Comparison of ENCODE assay signal across 9 mouse cellular contexts in genomic region chr15:94409832-94410231, GRCm38 (mm10). TPM values are rescaled to one million over a fixed set of nuclear protein-coding genes. Genes with fewer than 3 reads are reported as not detected.
A peak's percentile ranks its signal among the peaks of the same experiment; 100 is the strongest.
DNase-seq lines count a peak whose midpoint lies in the region; ATAC-seq lines count a peak whose summit lies in the region.
"Had no signal": no experiment of that assay in that cellular context is flagged by ENCODE, and none has a peak within 500 bp of the region (broad histone marks: within the 10 kb centered on the region; RNA-seq: fewer than 3 reads in every experiment).

No protein-coding gene starts in this region.

- DNase-seq in forebrain, embryonic 11.5 days (ENCODE audit: low spot score), result no peak
- no peak for DNase-seq in forebrain, embryonic 10.5 days (ENCODE audit: extremely low spot score, low spot score)
- DNase-seq in frontal cortex, postnatal 14 days (ENCODE audit: low spot score in 2 of 2), result peak; percentile 59 to 64
- DNase-seq in left cerebral cortex, adult 9 months (ENCODE audit: low spot score in 2 of 2), result peak; percentile 48 to 85
- DNase-seq in right cerebral cortex, adult 18-20 months, result peak; percentile 83
- DNase-seq in urinary bladder, postnatal 14 days (ENCODE audit: low spot score), result no peak
- DNase-seq in cerebellum, adult 9-11 months, result no peak
- DNase-seq in thymus, postnatal 4 days, result no peak

- H3K27ac ChIP-seq in forebrain, embryonic 11.5 days (ENCODE audit: low read depth, low read length), result no peak overlapping the region
- H3K27ac ChIP-seq in forebrain, embryonic 10.5 days, result no peak overlapping the region

- no peaks in the 10 kb centered on the region for H3K9me3 ChIP-seq in forebrain, embryonic 11.5 days (ENCODE audit: control insufficient read depth, low read length)
- no peaks in the 10 kb centered on the region for H3K9me3 ChIP-seq in forebrain, embryonic 10.5 days
- H3K9me3 ChIP-seq: megakaryocyte, embryonic 14.5 days had no signal

- H3K9ac ChIP-seq in forebrain, embryonic 11.5 days (ENCODE audit: low read length), result no peak overlapping the region

- peaks cover 4% of the 10 kb centered on the region for H3K4me1 ChIP-seq in forebrain, embryonic 11.5 days (replicated peaks; ENCODE audit: control insufficient read depth, insufficient read depth, low read length)
- H3K4me1 ChIP-seq in forebrain, embryonic 10.5 days, result peaks cover 25% of the 10 kb centered on the region
- H3K4me1 ChIP-seq: megakaryocyte, embryonic 14.5 days had no signal

- no peak overlapping the region for H3K4me2 ChIP-seq in forebrain, embryonic 11.5 days (ENCODE audit: low read depth, low read length, severe bottlenecking)

- no peaks in the 10 kb centered on the region; the same call in 1 of the 2 replicates for H3K27me3 ChIP-seq in forebrain, embryonic 11.5 days (ENCODE audit: control insufficient read depth, insufficient read depth, low read length)
- H3K27me3 ChIP-seq in forebrain, embryonic 10.5 days (ENCODE audit: poor library complexity, severe bottlenecking), result peaks cover 20% of the 10 kb centered on the region

- WGBS in forebrain, embryonic 11.5 days, result 59% methylated on average over 7 of the region's 7 CpGs
- 79% methylated on average over 7 of the region's 7 CpGs for WGBS in forebrain, embryonic 10.5 days

- ATAC-seq in forebrain, embryonic 11.5 days (replicated peaks; ENCODE audit: low FRiP score), result 0 out of 2 replicates have a peak, but pooled peaks have one; percentile 31

- no peaks in the 10 kb centered on the region for H3K36me3 ChIP-seq in forebrain, embryonic 11.5 days (ENCODE audit: control insufficient read depth, insufficient read depth, low read length)
- no peaks in the 10 kb centered on the region for H3K36me3 ChIP-seq in forebrain, embryonic 10.5 days (replicated peaks)

- no peak overlapping the region for H3K4me3 ChIP-seq in forebrain, embryonic 11.5 days (ENCODE audit: low read depth, low read length)
- no peak overlapping the region for H3K4me3 ChIP-seq in forebrain, embryonic 10.5 days
- H3K4me3 ChIP-seq: megakaryocyte, embryonic 14.5 days had no signal

RNA-seq across cellular contexts. Expression of gene Adamts20, which starts 55.4 kb away (rescaled TPM):
- 14.0 and 15.4 TPM in 2 replicates for polyA plus RNA-seq in forebrain, embryonic 11.5 days (2014; fragmentation: Nextera tagmentation; extraction: Ambion mirVana)
- polyA plus RNA-seq in forebrain, embryonic 10.5 days (2016; fragmentation: Nextera tagmentation; extraction: Ambion mirVana), result 5.0 and 5.4 TPM in 2 replicates

Comparison
In these comparisons a context has a peak if more than half of its experiments do, and no peak if none do; other contexts are left out.
1. DNase-seq: peak in frontal cortex, postnatal 14 days (2 of 2), left cerebral cortex, adult 9 months (2 of 2) and right cerebral cortex, adult 18-20 months (single experiment); none in forebrain, embryonic 11.5 days (single experiment), forebrain, embryonic 10.5 days (single experiment), urinary bladder, postnatal 14 days (single experiment), cerebellum, adult 9-11 months (single experiment) and thymus, postnatal 4 days (single experiment).